Mouse (Mus musculus) ovary, adult 18-20 months (tissue): Measurements from ENCODE around the gene Otop1.

Experiments
- DNase-seq: peaks from one replicate; pipeline ENCODE4 v3.0.0; 2022; ENCODE audit warnings: low spot score, mixed read lengths

Otop1 gene

DNA sequence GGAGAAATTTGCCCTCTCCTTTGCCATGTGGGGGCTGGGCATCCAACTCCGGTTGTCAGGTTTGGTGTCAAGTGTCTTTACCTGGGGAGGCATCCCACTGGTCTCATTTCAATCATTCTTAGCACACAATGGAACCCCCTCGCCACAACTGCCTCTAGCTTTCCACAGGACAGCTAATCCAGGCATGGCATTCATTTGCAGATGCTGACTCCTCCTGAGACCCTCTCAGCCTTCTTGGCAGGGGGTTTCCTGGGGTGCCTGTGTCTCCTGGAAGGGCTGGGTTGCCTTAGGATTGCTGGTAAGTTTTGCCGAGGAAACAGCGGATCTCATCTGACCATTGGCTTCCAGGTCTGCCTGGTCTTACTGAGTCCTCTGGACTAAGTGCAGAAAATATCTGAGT is at the start of gene Otop1:
Gene Otop1 (plus strand): TSS at position 202 of the 400 bp plus-strand sequence.
- no peak for DNase-seq

DNA sequence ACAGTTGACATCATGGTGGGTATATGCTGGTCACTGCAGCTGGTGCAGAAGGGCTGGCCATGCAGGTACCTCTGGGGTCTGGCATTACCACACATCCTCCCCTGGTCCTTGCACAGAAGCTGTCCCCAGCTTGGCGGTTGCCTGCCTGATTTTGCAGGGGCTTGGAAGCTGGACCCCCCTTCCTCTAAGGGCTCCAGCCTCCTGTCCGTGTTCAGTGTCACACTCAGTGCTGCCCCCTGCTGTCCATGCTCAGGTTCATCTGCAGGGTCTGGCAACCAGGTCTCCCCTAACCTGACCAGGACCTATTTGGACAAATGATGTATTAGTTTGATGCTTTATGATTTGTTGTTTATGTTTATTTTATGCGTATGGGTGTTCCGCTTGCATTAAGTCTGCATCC is 40.4 kb upstream of the Otop1 start:
- no peak for DNase-seq

DNA sequence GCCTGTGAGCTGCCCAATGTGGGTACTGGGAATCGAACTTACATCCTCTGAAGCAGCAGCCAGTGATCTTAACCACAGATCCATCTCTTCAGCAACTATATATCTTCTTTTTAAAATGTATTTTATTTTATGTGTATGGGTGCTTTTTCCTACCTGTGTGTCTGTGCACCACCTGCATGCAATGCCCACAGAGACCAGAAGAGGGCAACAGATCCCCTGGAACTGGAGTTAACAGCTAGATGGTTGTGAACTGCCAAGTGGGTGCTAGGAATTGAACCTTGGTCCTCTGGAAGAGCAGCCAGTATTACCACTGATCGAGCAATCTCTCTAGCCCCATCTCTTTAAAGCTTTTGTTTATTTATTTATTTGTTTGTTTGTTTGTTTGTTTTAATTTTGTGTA is 39.1 kb upstream of the Otop1 start:
- DNase-seq, result no peak

DNA sequence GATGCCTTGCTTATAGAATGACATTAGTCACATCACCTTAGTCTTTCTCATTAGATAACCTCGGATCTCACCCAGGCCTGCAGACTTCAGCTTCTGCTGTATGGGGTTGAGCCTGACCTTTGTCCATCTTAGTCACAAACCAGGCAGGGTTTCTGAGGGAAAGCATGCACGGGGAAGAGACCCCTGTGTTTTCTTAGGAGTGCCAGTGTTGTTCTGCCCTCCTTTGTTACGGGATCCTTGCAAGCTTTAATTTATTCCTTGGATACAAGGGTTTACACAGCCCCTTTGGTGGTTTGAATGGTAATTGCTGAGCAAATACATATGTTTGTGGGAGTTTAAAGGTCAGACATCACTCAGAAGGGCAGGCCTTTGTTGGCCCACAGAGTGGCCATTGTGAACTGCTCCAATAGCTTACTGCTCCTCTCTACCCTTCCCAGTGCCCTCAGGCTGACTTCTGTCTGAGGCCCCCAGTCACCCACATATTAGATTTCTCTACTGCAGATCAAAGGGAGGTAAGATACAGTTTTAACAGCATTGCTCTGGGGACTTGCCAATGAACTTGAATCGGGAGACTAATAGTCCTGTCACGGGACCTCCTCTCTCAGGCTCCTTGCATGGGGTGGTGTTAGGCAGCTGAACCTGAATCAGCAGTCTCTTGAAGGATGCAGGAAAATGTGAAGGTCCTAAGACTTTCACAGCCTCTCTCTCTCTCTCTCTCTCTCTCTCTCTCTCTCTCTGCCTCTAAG is 34.9 kb upstream of the Otop1 start:
- DNase-seq, result no peak

DNA sequence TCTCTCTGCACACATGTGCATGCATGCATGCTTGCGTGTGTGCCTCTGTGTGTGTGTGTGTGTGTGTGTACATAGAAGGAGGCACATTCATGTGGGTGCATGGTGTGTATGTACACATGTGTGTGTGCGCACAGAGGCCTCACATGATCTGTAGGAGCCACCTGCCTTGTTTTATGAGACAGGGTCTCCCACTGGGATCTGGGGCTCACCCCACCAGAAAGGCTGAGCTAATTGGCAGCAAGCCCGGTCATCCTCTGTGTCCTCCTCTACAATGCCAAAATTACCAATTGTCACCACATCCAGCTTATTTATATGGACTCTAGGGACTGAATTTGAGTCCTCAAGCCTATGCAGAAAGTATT is 34.3 kb upstream of the Otop1 start:
- DNase-seq, result no peak

DNA sequence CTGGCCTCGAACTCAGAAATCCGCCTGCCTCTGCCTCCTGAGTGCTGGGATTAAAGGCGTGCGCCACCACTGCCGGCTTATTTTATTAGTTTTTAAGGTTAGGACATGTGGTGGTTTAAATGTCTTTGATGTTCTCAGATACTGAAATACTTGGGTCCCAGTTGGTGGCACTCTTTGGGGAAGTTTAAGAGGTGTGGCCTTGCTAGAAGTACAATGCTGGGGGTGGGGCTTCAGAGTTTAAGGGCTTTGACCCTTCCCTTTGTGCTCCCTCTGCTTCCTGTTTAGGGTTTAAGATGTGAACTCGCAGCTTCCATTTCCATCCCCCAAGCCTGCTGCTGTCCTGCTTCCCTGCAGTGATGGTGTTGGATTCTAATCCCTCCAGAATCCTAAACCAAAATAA is 33.8 kb upstream of the Otop1 start:
- no peak for DNase-seq

DNA sequence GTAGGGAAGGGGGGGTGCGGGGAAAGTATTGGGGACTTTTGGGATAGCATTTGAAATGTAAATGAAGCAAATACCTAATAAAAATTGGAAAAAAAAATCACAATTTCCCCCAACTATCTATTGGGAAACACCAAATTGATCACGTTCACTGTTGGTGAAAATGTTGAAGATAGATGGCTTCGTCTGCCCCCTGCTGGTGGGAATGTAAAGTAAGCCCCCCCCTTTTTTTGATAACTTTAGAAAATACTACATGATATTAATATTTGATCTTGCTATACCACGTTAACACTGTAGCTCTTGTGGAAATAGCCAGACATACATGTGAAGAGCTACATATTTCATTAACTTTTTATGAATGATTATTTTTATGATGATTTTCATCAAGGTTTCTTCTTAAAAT is 20.6 kb upstream of the Otop1 start:
- DNase-seq, result no peak

DNA sequence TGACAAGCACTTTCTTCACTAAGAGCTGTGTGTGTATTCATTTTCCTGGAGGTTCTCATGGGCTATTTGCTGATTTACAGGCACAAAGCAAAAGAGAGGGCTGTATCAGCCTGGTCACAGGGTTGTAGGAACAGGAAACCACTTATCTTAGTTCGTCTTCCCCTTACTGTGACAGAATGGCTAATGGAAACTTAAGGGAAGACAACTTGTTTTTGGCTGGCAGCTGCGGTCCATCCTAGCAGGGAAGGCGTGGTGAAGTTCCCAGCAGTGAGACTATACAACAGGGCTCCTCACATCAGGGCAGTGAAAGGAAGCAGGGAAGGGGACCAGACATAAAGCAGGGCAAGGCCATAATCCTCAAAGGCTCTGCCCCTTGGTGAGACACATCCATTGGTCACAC is 20.1 kb upstream of the Otop1 start:
- no peak for DNase-seq

DNA sequence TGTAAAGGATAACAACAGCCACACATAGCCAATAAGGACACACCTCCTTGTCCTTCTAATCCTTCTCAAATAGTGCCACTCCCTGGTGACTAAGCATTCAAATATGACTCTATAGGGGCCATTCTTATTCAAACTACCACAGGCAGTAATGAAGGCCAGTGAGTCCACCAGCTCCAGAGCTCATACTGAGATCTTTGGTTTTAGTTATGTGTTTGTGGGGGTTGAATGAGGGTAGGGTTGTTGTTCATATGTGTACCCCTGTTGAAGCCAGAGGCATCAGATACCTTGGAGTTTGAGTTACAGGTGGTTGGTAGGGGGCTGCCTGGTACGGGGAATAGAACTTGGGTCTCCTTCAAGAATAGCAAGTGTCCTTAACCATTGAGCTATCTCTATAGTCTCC is 19.2 kb upstream of the Otop1 start:
- DNase-seq, result no peak

DNA sequence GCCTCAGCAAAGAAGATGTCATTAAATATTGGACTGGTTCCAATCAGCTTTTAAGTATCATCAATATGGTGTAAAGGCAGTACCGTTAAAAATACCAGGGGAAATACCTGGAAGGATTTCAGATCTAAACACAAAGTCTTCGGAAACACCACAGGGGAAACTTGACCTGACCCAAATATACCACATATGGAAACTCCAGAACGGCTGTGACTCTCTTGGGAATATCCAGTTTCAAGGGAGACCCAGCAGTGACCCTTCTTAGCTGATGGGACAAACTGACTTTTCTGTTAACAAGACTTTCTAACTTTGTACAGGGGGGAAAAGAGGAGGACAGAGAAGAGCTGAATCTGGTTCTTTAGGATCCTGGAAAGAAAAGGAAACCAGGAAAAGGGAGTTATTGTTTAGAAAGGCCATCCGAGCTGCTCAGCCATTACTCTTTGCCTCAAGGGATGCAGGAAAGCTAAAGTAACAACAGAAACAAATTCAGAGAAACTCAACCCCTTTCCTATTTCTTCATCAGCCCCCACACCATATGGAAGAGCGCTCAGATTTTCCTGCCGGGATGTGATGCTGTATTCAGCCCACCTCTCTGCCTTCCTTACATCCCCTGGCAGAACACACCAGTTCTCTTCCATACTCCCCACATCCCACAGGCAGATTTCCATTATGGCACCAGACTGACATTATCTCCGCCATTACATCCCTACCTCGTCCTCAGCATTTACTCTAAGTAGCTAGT is 17.6 kb upstream of the Otop1 start:
- DNase-seq, result no peak

DNA sequence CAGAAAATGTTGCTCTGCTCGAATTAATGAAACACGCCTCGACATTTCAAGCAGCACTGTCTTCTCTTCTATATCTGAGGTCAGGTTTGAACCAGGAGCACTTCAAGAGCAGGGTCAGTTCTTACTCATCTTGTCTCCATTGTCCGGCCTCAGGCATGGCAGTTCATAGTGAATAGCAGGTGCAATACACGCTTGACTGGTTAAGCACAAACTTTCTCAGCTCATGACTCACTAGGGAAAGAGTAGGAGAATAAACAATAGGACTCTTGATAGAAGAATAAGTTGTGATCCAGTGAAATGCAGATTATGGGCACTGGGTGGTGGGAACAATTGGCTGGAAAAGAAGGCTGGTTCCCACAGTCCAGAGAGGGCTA is 17.0 kb upstream of the Otop1 start:
- DNase-seq, result no peak

DNA sequence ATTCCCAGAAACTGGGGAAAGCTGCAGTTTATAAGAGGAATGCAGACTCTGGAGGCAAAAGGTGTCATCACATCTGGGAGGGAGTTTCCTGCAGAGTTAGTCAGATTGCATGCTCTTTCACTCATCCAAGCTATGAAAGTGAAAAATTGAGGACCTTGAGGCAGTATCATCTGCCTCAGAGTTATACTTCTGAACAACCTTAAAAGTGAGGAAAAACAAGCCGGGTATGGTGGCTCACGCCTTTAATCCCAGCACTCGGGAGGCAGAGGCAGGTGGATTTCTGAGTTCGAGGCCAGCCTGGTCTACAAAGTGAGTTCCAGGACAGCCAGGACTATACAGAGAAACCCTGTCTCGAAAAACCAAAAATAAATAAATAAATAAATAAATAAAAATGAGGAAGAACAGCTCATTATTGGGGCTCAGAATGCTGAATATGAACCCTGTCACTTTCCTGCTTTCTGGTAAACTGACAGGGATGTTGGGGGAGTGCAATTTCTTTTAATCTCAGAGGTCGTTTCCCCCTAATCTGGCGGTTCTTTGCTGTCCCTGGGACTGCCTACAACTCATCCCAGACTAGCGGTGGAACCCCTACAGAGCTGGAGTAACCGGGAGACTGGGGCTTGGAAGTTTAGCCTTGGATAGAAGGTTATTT is 16.2 kb upstream of the Otop1 start:
- no peak for DNase-seq

DNA sequence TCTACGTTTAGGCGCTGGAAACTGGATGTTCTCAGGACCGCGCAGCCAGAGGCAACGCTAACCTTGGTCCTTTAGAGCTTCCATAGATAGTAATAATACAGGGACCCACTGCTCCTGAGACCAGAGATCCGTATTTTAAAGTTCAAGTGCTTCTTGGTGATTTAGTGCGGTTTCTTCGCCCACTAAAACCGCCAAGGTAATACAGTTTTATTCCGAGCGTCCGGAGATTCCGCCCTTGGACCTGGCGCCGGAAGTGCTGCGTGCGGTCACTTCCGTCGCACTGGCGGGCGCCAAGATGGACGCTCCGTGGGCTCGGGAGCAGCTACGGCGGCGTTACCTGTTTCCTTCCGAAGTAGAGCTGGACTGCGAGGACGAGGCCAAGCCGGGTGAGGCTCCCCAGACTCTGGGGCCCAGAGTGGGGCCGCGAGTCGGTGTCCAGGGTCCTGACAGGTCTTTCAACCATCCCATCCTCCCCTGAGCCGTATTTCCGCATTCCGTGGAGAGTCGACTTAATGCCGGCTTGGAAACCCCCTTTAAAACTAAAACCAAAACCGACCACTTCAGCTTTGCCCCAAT is 15.6 kb upstream of the Otop1 start, which contains the start of gene Tmem128:
Gene Tmem128 (plus strand): TSS at position 79 of the 576 bp plus-strand sequence.
- no peak for DNase-seq

DNA sequence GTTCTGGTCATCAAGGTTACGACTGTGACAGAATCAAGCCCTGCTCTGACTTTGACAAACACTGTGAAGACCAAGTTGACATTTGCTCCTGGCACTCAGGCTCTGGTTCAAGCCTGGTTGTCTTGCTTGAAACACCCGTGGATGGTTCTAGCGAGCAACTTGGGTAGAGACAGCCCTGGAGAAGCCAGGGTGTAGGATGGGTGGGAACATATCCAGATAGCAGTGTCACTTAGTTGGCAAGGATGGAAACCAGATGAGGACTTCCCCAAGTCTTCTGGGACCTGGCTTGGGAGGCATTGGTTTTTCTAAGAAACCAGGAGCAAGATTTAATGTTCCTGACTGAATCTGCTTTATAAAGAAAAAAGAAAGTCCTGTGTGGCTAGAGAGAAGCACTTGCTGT is 4.8 kb upstream of the Otop1 start:
- DNase-seq, result no peak

DNA sequence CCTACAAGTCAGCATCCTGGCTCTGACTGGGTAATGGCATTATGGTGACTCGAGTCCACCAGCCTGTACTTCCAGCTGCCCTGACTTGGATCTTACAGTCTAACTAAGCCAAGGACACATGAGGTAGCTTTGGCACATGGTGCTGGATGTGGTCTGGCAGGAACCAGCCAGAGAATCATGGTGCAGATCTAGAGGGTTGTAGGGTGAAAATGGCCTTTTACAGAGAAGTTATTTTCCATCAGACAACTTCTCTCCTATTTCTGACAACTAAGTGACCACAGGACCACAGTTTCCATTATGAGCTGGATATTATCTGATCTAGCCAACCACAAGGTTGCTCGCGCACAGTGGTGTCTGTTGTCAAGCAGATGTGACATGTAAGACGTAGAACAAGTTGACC is 1.9 kb upstream of the Otop1 start:
- no peak for DNase-seq

DNA sequence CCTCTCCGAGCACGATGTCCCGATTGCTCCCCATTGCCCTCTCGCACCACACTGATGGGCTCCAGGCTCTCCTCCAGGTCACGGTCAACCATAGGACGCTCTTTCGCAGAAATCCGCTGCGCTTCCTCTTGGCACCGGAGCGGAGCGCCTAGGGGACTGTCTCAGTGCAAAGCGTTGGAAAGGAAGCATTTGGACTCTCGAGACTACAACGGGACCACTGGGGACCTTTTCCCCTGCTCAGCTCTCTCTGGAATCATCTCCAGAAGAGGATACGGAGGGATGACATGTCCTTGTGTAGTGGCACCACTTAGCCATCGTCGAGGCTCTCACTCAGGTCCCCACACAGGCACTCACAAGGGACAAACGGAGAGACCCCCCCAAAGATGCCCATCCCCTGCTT is 679 bp downstream of the Otop1 start:
- DNase-seq, result no peak

DNA sequence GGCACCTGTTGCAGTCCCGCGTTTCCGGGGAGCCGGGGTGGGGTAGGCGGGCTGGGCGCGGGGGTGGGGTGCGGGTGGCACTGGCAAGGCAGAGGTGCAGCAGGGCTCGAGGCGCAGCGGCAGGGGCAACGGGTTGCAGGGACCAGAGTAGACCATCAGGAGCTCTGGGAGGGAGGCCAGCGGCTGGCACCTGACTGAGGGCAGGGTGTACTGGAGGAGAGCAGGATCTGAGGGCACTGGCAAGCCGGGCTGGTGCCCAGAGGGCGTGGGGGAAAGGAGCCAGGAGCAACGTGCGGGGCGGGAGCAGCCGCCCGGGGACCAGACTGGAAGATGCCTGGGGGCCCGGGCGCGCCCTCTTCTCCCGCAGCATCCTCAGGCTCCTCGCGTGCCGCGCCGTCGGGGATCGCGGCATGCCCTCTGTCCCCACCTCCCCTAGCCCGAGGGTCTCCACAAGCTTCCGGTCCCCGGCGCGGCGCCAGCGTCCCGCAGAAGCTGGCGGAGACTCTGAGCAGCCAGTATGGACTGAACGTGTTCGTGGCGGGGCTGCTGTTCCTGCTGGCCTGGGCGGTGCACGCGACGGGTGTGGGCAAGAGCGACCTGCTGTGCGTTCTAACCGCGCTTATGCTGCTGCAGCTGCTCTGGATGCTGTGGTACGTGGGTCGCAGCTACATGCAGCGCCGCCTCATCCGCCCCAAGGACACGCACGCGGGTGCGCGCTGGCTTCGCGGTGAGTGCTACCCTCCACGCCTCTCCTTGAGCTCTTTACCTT is 1.5 kb downstream of the Otop1 start:
- no peak for DNase-seq

DNA sequence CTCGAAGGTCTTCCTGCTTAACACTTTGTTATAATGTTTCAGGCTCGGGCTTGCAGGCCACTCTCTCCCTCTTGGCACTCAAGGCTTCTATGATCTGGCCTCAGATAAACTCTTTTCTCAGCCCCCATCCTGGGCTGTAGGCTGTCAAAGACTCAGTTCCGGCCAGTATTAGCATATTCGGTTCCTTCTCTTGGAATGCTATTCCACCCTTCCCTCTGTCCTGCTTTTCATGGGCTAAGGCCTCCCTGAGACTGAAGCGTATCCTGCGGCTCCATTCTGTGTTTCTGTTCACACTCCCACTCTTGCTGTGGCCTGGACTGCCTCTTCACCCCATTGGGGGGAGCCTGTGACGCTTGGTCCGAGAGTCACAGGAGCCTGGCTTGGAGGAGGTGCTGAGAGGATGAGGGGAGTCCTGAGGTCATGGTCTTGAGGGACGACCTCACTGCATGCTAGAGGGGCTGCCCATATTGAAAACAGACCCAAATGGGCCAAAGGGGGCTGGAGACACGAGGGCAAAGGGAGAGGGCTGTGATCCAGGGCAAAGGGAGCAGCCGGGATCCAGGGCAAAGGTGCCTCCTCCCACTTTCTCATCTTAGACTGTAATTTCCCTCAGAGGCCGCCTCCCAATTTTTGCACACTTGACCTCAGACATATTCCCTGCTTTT is 2.3 kb downstream of the Otop1 start:
- no peak for DNase-seq

DNA sequence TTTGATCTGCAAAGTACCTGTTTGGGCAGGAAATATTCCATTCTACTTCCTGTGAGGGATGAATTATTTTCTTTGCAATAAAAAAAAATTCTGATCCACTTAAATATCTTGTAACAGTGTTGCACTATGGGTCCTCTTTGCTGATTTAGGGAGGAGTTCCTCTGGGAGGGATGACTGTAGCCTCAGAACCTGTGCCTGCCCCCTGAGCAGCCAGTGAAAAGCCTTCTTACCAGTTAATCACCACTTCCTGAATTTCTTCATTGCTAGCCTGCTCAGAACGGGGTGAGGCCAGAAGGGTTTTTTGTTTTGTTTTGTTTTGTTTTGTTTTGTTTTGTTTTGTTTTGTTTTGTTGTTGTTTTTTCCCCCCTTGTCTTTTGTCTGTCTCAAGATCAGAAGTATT is 4.3 kb downstream of the Otop1 start:
- no peak for DNase-seq

DNA sequence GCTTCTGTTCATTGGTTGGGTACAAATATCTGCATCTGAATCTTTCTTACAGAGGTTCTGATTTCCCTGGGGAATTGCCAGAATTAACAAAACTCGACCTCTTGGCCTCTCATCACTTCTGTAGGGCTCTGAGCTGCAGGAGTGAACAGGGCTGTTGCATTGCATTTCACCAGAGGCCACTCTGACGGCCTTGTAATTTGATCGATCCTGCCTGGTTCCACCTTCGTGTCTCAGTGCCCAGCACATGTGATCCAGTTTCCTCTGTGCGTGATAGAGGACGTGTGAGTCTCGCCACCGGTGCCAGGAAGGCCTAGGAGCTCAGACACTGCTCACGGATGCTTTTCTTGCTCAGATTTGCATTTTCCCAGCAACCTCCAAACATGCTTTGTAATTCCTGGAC is 10.0 kb downstream of the Otop1 start:
- no peak for DNase-seq

DNA sequence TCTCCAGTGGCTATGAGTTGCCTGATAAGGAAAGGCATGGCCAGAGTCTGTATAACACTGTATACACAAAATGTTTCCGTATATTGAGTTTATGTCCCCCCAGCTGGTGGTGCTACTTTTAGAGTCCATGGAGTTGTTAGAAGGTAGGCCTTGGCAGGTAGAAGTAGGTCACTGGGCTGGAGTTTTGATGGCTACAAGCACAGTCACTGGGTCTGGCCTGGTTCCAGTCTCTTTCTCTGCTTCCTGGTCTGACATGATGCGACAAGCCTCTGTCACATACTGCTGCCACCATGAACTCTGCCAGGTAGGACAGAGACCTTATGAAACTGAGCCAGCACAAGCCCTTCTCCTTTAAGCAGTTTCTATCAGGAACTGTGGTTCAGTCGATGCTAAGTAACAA is 12.7 kb downstream of the Otop1 start:
- no peak for DNase-seq
